Mouse (Mus musculus): ENCODE measurements around the gene Pagr1a. TPM values are rescaled to one million over a fixed set of nuclear protein-coding genes. Genes with fewer than 3 reads are reported as not detected.

Pagr1a gene
- polyA plus RNA-seq, 1 experiment from 2014 or later, result 67.2 TPM

DNA sequence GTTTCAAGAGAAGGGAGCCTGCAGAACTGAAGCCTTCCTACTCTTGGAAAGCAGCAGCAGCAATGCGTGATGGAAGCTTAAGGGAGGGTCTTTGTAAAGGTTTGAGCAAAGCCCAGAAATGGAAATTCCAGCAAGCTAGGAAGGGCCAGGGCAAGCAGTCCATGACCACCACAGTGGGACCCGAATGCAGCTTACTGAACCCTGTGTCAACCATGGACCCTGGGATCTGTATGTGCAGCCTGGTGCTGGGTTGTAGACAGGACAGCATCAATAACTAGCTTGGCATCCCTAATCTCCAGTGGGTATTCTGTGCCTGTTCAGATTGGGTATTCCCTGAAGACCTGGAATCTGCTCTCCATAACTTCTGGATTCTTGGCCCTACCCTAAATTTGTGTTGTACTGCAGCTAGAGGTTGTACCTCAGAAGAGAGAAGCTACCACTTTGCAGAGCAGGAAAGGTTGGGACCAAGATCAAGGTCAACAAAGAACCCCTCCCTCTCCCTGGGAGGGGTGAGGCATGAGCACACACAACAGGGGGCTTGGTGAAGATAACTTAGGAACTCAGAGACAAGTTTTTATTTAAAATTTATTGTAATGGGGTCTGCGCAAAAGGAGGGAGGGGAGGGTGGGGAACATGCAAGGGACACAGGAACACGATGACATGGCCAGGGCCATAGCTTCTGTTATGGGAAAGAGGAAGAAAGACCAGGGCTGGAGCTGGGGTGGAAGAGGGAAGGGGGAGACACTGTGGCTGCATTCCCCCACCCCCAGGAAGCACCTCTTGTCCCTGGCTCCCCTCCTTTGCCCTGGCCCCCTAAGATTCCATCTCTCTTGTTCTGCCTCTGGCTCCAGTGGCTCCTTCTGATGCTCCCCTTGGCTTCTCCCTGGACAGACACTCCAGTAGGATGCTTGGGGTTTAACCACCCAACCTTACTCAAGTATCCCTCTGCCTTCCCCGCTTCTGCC is 4.7 kb upstream of the Pagr1a start:
- peaks cover 62% of the 10 kb centered on the region for H3K4me1 ChIP-seq (replicated peaks; ENCODE audit: control insufficient read depth, insufficient read depth, low read length)
- H3K27ac ChIP-seq (ENCODE audit: low read length), result peak overlapping the region; percentile 34
- peaks cover 22% of the 10 kb centered on the region for H3K36me3 ChIP-seq (ENCODE audit: control insufficient read depth, insufficient read depth, low read length)
- peak overlapping the region; percentile 70 for H3K9ac ChIP-seq (ENCODE audit: low read length)
- 42% methylated on average over 5 of the region's 5 CpGs for WGBS
- H3K4me2 ChIP-seq (ENCODE audit: low read depth, low read length), result peak overlapping the region; percentile 85
- peak overlapping the region; percentile 56 for H3K4me3 ChIP-seq (ENCODE audit: low read length)
- no peaks in the 10 kb centered on the region for H3K9me3 ChIP-seq (ENCODE audit: control insufficient read depth, low read length)
- no peaks in the 10 kb centered on the region for H3K27me3 ChIP-seq (ENCODE audit: control insufficient read depth, insufficient read depth, low read depth, low read length)
- ATAC-seq (ENCODE audit: low read depth), result no peak

DNA sequence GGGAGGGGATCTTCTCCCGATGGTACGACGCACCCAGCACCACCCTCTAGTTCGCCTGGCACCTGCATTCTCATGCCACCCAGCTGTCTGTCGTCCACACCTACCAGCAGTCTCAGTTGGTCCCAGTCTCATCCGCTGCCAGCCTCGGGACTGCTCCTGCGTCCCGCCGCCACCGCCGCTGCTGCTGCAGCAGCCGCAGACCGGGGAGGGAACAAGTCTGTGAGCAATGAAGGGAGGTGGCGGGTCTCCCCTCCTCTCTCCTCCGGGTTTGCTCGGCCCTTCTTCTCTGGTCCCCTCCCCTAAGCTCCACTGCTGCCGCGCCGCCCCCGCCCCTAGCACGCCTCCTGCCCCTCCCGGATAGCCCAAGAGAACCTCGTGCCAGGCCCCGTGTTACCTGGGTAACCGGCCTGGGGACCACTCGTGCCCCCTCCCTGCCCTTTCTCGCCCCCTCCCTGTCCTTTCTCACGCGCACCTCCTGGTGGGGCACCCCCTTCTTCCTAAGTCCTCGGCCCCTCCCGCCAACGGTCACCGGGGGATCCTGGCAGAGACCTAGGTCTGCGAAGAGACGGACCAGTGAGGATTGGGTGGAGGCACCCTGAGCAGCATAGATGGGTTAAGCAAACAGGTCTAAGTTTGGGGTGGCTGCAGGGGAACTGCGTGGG is 3.9 kb upstream of the Pagr1a start, which contains the start of the genes Gm42742 and Prrt2:
Gm42742 (minus strand) TSS at position 197 of the 662 bp plus-strand sequence.
Prrt2 (minus strand) TSS at position 311 of the 662 bp plus-strand sequence.
- Histone ChIP-seq H3K27me3 (ENCODE audit: control insufficient read depth, insufficient read depth, low read depth, low read length) (no peaks in the 10 kb centered on the region), H3K4me3 (ENCODE audit: low read length) (peak within 1 kb of the TSS; percentile 56), H3K4me2 (ENCODE audit: low read depth, low read length) (peak within 1 kb of the TSS; percentile 85), H3K36me3 (ENCODE audit: control insufficient read depth, insufficient read depth, low read length) (peaks cover 22% of the 10 kb centered on the region), H3K9me3 (ENCODE audit: control insufficient read depth, low read length) (no peaks in the 10 kb centered on the region), H3K27ac (ENCODE audit: low read length) (peak within 1 kb of the TSS; percentile 34), H3K4me1 (replicated peaks; ENCODE audit: control insufficient read depth, insufficient read depth, low read length) (peaks cover 63% of the 10 kb centered on the region), H3K9ac (ENCODE audit: low read length) (peak within 1 kb of the TSS; percentile 70)
- 1% methylated on average over 34 of the region's 37 CpGs for whole genome bisulfite sequencing
- ATAC-seq (ENCODE audit: low read depth), result peak; percentile 31

DNA sequence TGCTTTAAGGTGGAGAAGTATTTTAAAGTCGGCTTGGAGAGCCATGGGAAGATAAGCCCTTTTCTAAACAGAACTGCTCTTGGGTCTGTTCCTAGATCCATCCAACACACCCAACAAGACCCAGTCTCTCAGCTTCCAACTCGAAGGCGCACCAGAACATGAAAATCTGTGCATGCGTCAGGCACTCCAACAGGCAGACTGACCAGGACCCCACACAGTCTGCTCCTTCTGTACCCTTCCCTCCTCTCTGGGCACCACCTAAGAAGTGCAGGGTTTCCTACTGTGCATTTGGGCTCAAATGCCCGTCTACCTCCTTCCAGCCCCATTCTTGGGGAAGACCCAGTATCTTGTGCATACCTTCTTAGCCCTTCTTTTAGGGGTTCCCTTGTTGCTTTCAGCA is 3.3 kb upstream of the Pagr1a start:
- WGBS, result 23% methylated on average over 5 of the region's 5 CpGs
- H3K4me1 ChIP-seq (replicated peaks; ENCODE audit: control insufficient read depth, insufficient read depth, low read length), result peaks cover 68% of the 10 kb centered on the region

DNA sequence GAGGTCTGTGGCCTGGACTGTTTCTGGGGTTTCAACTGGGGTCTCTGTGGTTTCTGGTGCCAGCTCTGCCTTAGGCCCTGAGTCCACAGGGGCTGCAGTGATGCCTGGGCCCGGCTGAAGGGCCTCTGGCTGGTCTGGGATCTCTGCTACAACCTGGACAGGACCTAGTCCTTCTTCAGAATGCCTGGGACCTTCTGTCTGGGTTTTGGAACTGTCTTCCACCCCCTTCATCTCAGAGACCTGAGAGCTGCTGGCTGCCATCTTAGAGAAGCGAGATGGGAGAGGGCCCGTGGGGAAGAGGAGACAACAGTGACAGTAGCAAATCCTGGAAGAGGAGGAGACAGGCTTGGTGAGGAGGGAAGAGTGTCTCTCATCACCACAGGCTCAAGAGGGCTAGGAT is 2.9 kb upstream of the Pagr1a start:
- H3K4me1 ChIP-seq (replicated peaks; ENCODE audit: control insufficient read depth, insufficient read depth, low read length), result peaks cover 73% of the 10 kb centered on the region
- WGBS, result 55% methylated on average over 3 of the region's 3 CpGs
- no peak for ATAC-seq (ENCODE audit: low read depth)

More for the DNA sequence above, 3.3 kb upstream of the Pagr1a start:
- peak overlapping the region; percentile 34 for H3K27ac ChIP-seq (ENCODE audit: low read length)
- H3K4me3 ChIP-seq (ENCODE audit: low read length), result peak overlapping the region; percentile 56
- peaks cover 25% of the 10 kb centered on the region for H3K36me3 ChIP-seq (ENCODE audit: control insufficient read depth, insufficient read depth, low read length)
- H3K9ac ChIP-seq (ENCODE audit: low read length), result peak overlapping the region; percentile 70
- peak overlapping the region; percentile 85 for H3K4me2 ChIP-seq (ENCODE audit: low read depth, low read length)
- no peak for ATAC-seq (ENCODE audit: low read depth)
- no peaks in the 10 kb centered on the region for H3K27me3 ChIP-seq (ENCODE audit: control insufficient read depth, insufficient read depth, low read depth, low read length)
- H3K9me3 ChIP-seq (ENCODE audit: control insufficient read depth, low read length), result no peaks in the 10 kb centered on the region

DNA sequence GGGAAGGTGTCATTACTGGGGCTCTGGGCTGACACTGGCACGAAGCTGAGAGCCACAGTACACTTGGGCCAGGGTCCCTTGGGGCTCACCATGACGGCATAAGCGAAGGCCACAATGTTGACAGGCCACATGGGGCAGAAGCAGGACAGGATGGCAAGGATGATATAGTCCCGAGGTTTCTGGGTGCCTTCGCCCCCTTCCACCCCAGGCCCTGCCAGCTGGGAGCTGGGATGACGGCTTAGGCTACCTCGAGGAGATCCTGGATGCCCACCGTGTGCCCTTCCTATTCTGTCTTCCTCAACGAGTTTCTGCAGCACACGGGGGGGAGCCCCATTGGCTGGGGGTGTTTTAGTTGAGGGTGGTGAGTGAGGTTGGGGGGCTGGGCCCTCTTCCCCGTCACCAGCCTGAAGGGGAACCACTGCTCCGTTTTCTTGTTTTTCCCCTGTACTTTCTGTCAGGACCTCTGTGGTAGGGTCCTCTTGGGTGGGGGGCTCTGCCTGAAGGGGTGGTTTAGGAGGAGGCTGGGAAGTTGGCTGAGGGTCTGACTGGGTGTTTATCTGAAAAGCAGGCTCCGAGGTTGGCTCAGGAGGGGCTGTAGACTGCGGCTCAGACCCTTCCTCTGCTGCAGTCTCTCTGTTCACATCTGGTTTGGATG is 2.3 kb upstream of the Pagr1a start:
- H3K9me3 ChIP-seq (ENCODE audit: control insufficient read depth, low read length), result no peaks in the 10 kb centered on the region
- H3K27me3 ChIP-seq (ENCODE audit: control insufficient read depth, insufficient read depth, low read depth, low read length), result no peaks in the 10 kb centered on the region
- WGBS, result 72% methylated on average over 14 of the region's 14 CpGs
- no peak overlapping the region; the same call in 1 of the 2 replicates for H3K4me2 ChIP-seq (ENCODE audit: low read depth, low read length)
- H3K4me3 ChIP-seq (ENCODE audit: low read length), result no peak overlapping the region; the same call in 1 of the 2 replicates
- H3K36me3 ChIP-seq (ENCODE audit: control insufficient read depth, insufficient read depth, low read length), result peaks cover 27% of the 10 kb centered on the region
- peaks cover 76% of the 10 kb centered on the region for H3K4me1 ChIP-seq (replicated peaks; ENCODE audit: control insufficient read depth, insufficient read depth, low read length)
- H3K9ac ChIP-seq (ENCODE audit: low read length), result peak overlapping the region; percentile 70
- no peak for ATAC-seq (ENCODE audit: low read depth)
- H3K27ac ChIP-seq (ENCODE audit: low read length), result no peak overlapping the region

More for the DNA sequence above, 2.9 kb upstream of the Pagr1a start:
- H3K27ac ChIP-seq (ENCODE audit: low read length), result peak overlapping the region; percentile 34; the same call in 1 of the 2 replicates
- H3K27me3 ChIP-seq (ENCODE audit: control insufficient read depth, insufficient read depth, low read depth, low read length), result no peaks in the 10 kb centered on the region
- no peaks in the 10 kb centered on the region for H3K9me3 ChIP-seq (ENCODE audit: control insufficient read depth, low read length)
- H3K36me3 ChIP-seq (ENCODE audit: control insufficient read depth, insufficient read depth, low read length), result peaks cover 27% of the 10 kb centered on the region
- H3K4me2 ChIP-seq (ENCODE audit: low read depth, low read length), result peak overlapping the region; percentile 85
- H3K4me3 ChIP-seq (ENCODE audit: low read length), result peak overlapping the region; percentile 56
- H3K9ac ChIP-seq (ENCODE audit: low read length), result peak overlapping the region; percentile 70

DNA sequence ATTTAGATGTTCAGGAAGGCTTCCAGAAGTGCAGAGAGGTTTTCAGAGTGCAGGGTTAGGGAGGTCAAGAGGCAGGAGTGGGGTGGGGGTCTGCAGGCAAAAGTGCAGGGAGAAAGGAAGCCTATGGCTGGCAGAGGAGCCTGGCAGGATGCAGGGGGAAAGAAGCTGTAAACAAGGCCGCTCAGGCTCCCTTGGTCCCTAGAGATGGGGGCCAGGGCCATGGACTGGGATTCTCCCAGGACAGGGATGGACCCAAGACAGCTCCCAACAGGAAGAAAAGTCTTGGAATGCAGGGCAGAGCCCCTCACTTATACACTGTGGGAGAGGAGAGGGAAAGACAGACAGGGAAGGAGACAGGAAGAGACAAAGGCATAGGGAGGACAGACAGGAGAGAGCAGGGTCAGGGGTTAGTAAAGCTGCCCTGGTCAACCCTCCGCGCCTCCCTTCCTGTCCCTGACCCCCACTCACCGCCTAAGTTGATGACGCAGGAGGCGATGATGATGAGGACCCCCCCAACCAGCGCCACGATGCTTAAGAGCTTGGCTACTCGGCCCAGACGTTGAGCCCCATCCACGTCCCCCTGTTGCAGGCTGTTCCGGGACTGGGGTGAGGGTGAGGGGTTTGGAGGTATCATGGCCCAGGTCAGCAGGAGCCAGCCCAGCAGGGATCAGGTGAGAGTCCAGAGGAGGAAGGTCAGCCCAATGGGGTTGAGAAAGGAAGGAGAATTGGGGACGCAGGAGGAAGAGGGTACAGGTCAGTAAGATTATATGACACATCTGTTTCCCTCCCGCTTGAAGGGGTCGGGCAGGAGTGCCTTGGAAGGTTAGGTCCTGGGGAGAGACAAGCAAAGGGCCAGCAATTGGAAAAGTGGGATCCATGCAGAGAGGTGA is 1.5 kb upstream of the Pagr1a start:
- ATAC-seq (ENCODE audit: low read depth), result no peak
- peaks cover 73% of the 10 kb centered on the region for H3K4me1 ChIP-seq (replicated peaks; ENCODE audit: control insufficient read depth, insufficient read depth, low read length)
- H3K9ac ChIP-seq (ENCODE audit: low read length), result peak overlapping the region; percentile 46
- H3K4me2 ChIP-seq (ENCODE audit: low read depth, low read length), result peak overlapping the region; percentile 18
- 61% methylated on average over 15 of the region's 15 CpGs for WGBS
- no peaks in the 10 kb centered on the region for H3K27me3 ChIP-seq (ENCODE audit: control insufficient read depth, insufficient read depth, low read depth, low read length)
- peak overlapping the region; percentile 98 for H3K27ac ChIP-seq (ENCODE audit: low read length)
- peaks cover 21% of the 10 kb centered on the region for H3K36me3 ChIP-seq (ENCODE audit: control insufficient read depth, insufficient read depth, low read length)
- H3K9me3 ChIP-seq (ENCODE audit: control insufficient read depth, low read length), result no peaks in the 10 kb centered on the region
- H3K4me3 ChIP-seq (ENCODE audit: low read length), result no peak overlapping the region

DNA sequence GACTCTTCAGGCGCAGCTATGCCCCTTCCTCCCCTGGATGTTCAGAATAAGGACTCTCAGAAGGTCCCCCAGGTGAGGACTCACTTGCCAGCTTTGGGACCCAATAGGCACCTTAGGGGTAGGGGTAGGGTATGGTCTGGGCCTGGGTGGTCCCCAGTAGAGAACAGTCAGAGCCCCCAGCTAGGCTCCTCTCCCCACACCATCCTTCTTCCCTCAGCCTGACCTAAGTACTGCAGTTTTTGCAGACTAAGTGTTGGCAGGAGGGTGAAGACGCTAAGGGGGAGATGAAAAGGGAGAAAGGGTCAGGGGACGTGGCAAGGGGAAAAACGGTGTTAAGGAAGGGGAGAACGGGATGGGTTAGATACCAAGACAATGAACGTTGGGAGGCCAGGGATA is 796 bp upstream of the Pagr1a start:
- Histone ChIP-seq H3K4me1 (replicated peaks; ENCODE audit: control insufficient read depth, insufficient read depth, low read length) (peaks cover 68% of the 10 kb centered on the region), H3K36me3 (ENCODE audit: control insufficient read depth, insufficient read depth, low read length) (peaks cover 13% of the 10 kb centered on the region), H3K27me3 (ENCODE audit: control insufficient read depth, insufficient read depth, low read depth, low read length) (no peaks in the 10 kb centered on the region), H3K4me2 (ENCODE audit: low read depth, low read length) (peak overlapping the region; percentile 39), H3K27ac (ENCODE audit: low read length) (peak overlapping the region; percentile 98), H3K4me3 (ENCODE audit: low read length) (no peak overlapping the region), H3K9ac (ENCODE audit: low read length) (peak overlapping the region; percentile 30), H3K9me3 (ENCODE audit: control insufficient read depth, low read length) (no peaks in the 10 kb centered on the region)
- WGBS, result 31% methylated on average over 6 of the region's 6 CpGs
- no peak for ATAC-seq (ENCODE audit: low read depth)

DNA sequence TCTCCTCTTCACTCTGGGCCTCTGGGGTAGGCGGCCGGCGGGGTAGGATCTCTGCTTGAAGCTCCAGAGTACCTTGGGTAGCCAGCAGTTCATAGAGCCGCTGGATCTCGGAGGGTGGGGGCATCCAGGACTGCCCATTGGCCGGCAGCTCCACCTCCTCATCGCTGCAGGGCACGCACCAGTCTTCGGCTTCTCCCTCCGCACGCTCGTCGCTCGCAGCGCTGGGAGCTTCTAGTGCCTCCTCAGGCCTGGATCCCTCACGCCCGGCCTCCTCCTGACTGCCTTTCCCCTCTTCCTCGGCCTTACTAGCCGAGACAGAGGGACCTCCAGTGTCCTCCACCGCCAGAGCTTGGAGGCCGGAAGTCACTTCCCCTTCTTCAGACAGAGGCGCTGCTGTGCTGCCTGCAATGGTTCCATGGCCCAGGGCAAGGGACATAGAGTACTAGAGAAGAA is 640 bp downstream of the Pagr1a start:
- H3K9me3 ChIP-seq (ENCODE audit: control insufficient read depth, low read length), result no peaks in the 10 kb centered on the region
- no peaks in the 10 kb centered on the region for H3K27me3 ChIP-seq (ENCODE audit: control insufficient read depth, insufficient read depth, low read depth, low read length)
- peak overlapping the region; percentile 98 for H3K27ac ChIP-seq (ENCODE audit: low read length)
- peaks cover 57% of the 10 kb centered on the region for H3K4me1 ChIP-seq (replicated peaks; ENCODE audit: control insufficient read depth, insufficient read depth, low read length)
- H3K9ac ChIP-seq (ENCODE audit: low read length), result peak overlapping the region; percentile 77
- peak overlapping the region; percentile 80 for H3K4me2 ChIP-seq (ENCODE audit: low read depth, low read length)
- ATAC-seq (ENCODE audit: low read depth), result peak; percentile 51
- H3K36me3 ChIP-seq (ENCODE audit: control insufficient read depth, insufficient read depth, low read length), result peaks cover 5% of the 10 kb centered on the region; the same call in 1 of the 2 replicates
- H3K4me3 ChIP-seq (ENCODE audit: low read length), result peak overlapping the region; percentile 59
- 0% methylated on average over 22 of the region's 22 CpGs for WGBS

Data from lung, embryonic 16.5 days (tissue).